Mouse (Mus musculus) thymus, postnatal 4 days (tissue): ENCODE data around the gene Dync1i2.

Experiments used
- DNase-seq: peaks from one replicate; pipeline ENCODE4 v3.0.0; 2021

Dync1i2 gene

DNA sequence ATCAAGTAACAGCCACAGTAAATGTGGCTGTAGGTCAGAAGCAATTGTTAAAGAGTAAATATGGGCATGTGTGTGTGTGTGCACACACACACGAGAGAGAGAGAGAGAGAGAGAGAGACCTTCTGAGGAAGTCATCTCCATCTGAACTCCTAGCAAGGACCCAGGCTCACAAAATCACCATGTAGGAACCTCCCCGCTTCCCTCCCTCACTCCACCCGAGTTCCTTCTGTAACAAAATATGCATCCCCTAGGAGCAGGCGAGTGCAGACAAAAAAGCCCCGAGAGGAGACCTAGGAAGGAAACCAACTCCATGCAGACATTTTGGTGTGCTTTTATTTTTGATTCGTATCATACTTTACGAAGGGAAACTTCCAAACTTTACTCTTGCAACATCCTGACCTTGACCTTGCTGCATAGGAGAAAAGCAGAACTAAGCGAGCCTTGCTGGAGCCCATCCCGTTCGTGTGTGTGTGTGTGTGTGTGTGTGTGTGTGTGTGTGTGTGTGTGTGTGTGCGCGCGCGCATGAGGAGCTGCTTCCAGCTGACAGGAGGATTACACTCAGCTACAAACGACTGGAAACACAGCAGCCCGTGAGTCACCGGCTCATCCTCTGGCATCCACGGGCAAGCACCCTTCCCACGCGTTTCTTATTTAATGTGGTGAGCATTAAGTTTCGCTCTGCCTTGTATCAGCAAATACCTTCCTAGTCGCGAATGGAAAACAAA, 62.6 kb downstream of the Dync1i2 start:
- no peak for DNase-seq

DNA sequence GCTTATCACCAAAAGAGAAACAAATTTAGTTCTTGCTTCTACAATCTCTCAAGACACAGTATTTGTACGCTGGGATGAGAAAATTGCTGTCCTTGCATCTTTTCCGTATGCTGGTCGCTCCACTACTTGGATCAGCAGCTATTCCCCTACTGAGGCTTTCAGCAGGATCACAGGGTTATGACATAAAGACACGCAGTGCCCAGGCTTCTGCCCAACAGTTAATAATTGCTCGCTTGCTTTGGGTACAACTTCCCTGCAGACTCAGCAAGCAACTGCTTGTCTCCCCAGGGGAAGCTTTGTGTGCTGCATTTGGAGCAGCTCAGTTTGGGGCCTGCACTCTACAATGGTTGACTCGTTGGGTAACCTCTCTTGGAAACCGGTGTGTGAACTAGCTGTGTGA, 64.2 kb downstream of the Dync1i2 start:
- no peak for DNase-seq

DNA sequence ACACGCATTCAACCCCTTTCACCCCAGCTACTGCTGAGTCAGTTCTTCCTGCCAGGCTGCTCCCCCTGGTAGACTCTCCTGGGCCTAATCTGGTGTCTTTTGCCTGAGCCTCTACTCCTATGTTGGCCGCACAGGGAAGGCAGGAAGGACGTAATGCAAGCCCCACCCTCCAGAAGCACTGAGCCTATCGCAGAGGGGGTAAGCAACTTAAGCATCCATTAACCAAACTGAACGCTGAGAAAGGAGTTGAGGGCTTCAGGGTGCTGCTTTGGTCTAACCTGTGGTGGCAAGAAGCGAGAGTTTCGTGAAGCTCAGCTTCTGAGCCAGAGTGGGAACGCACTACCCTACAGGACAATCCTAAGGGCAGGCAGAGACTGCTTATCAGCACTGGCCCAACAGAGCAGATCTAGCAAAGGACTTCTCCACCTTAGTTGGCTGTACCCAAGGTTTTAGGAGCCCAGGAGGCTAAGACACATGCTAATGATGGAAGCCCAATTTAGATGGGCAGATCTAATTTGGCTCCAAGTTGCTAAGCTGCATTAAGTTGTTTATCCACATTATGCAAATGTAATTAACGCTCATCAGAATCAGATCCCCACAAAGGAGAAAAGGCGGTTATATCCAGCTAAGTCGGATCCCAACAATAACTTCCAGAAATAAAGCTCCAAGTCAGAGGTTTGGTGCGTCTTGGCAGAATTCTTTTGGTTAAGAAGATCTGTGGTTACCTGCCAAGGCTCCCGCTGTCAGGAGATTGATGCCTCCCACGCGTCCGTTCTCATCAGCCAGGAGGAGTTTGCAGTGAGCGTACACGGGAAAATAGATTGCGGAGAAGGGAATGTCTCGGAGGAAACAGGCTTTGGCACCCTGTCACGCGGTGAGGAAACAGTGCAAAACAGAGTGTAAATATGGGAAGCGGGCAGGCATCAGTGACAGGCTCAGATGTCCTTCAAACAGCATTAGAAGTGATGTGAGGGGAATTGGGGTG, 67.6 kb downstream of the Dync1i2 start:
- DNase-seq, result no peak

DNA sequence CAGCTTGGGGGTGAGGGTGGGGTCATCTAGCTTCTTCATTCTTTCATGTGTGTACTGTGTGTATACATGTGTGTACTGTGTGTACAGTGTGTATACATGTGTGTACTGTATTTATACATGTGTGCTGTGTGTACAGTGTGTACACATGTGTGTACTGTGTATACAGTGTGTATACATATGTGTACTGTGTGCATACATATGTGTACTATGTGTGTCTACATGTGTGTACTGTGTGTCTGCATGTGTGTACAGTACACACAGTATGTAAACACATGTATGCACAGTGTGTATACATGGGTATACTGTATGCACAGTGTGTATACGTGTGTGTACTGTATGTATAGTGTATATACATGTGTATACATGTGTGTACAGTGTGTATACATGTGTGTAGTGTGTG, 70.5 kb downstream of the Dync1i2 start:
- DNase-seq, result no peak

DNA sequence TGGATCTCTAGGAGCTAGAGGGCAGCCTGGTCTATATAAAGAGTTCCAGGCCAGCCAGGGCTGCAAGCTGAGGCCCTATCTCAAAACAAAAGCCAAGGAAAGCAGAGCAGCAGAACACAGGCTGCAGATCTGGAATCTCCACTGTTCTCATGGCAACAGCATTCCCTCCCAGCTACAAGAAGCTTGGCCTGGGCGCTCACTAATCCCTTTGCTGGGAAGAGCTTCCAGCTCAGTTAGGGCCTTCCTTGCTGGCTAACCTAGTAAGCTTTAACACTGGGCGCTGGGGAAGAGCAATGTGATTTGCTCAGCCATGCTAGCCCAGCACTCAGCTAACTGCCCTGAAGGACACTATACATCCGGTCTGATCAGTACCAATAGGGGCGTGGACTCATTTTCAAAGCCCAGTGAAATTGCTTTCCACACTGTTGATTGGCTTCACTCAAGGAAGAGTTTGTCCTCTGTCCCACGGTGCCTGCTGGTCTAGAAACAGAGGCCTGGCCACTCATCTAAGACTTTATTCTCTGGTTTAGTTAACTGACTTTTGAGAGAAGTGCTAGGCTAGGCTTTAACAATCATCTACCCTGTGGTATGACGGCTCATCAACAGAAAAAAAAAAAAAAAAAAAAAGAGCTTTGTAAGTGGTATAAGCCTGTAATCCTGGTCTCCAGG, 78.7 kb downstream of the Dync1i2 start:
- no peak for DNase-seq

DNA sequence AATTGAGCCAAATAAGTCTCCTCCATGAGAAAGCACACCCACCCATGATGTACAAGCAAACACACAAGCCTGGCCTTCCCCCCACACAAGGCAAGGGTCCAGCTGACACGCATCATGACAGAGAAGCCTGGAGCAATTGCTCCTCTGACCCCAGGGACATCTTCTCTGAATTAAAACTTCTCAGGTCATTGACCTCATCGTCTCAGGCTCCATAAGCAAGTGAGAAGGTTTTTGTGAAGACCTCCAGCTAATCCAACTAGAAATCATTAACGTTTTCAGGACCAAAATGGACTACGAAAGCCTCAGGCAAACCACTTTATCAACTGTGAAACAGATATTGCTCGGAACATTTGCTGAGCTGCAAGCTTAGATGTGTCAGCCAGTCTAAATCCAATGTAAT, 80.1 kb downstream of the Dync1i2 start:
- DNase-seq, result no peak

DNA sequence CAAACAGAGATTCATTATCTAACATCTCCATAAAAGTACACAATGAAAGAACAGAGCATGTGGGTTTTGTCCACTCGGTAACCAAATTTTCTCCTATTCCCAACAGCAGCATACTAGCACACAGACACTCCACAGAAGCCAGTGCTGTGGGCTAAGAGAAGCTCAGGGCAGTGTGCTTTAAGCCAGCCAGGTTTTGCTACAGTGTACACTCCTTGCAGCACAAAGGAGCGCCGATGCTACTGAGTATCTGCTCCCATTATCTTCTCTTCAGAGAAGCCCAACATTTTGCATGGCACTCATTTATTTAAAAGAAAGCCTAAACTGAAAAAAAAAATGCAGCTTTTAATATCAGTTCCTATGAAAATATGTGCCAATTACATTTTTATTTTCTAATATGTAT, 82.5 kb downstream of the Dync1i2 start:
- no peak for DNase-seq

DNA sequence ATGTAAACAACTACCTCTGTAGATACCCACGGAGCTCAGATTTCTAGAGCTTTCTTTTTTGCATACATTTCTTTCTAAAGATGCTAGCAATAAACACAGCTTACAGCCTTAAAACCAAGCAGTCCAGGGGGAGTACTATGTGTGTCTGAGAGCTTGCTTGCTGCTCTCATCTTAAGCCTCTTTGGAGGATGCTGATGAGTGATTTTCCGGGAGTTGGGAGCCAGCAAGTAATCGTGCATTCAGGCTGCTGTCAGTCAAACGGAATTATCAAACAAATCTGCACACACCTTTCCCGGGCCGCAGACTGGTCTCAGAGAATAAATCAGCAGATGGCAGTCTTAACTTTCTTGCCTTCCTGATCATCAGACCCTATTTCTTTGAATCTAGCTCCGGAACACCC, 83.0 kb downstream of the Dync1i2 start:
- DNase-seq, result no peak

DNA sequence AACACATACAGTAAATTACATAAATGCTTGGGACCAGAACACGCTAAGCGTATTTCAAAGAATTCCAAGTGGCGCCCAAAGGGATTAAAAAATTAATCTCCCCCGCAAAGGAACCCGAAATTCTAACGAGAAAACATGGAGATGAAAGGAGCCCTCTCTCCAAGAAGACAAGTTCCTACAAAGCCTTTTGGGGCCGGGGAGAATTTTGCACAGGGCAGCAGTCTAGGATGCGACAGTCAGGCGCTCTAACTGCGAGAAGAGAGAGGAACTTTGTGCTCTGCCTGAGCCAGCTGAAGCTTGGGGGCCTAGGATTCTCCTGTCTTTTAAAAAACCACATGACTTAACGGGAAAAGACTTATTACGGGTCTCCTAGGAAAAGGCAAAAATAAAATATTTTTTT, 84.3 kb downstream of the Dync1i2 start:
- DNase-seq, result no peak

DNA sequence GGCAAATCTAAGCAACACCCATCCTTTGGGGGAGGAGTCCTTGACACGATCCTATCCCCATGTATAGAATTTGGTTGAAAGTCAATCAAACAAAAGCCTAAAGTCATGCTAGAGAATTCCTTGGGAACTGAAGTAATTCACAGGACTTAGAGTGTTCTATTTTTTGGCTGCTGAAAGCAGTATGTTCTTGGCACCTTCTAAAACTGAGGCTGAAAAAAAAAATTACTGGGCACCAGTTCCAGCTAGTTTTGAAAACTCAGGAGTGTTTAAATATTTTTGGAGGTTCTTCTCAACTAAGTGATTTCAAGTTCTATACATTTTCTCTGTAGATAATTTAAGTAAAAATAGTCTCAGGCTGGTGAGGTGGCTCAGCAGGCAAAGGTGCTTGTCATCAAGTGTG, 86.0 kb downstream of the Dync1i2 start:
- no peak for DNase-seq

DNA sequence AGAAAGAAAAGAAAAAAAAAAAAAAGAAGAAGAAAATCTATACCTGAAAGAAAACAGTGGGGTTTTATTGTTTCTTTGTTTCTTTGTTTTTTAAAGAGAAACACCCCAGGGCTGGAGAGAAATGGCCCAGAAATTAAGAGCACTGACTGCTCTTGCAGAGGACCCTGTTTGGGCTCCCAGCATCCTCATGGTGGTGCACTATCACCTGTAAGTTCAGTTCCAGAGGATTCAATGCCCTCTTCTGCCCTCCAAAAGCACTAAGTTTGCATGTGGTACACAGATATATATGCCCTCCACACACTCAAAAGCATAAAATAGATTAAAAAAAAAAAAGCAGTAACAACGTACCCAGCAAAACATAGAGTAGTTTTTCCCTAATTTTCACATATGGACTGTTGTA, 87.2 kb downstream of the Dync1i2 start:
- peak; percentile 67 for DNase-seq

DNA sequence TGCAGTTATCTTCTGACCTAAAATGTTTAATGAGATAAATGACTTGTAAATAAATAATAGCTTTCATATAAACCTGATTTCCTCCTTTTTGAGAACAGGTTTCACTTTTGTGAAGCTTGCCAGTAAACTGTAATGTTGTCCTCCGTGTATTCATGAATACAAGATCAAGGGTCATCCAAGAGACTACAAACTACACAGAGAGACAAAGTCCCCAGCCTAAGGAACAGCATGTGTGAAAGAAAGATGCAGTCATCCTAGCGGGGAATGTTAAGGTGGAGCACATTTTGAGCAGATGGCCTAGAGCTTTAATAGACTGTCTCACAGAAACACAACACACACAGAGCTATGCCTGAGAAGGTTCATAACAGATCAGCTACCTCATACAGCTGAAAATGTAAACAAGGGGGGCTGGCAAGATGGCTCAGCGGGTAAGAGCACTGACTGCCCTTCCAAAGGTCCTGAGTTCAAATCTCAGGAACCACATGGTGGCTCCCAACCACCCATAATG, 90.7 kb downstream of the Dync1i2 start:
- DNase-seq, result no peak

DNA sequence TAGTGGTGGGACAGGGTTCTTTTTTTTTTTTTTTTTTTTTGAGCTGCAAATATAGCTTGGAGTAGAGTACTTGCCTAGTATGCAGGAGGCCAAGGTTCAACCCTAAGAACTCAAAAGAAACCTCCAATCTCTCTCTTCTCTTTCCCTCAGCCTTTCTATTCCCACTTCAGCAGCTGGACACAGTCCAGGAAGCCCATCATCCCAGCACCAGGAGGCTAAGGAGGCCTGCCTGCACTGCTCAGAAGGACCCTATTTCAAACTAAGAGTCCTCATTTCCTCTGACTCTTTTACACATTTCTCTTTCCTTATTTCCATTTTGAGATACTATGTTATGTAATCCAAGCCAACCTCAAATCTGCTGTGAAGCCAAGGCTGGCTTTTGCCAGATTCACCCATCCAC, 91.7 kb downstream of the Dync1i2 start:
- DNase-seq, result no peak

DNA sequence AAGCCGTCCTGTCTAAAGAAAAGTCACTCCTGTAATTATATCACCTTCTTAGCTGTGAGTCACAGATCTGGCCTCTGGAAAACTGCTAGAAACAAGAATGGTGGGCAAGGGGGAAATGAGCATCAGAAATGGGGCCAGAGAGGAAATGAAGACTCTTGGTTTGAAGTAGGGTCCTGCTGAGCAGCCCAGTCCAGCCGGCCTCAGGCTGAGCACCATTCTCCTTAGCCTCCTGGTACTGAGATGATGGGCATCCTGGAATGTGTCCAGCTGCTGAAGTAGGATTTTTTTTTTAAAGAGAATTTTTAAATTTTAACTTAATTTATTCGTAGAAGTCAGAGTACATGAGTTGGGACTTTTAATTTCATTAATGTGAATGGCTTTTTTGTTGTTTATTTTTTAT, 93.3 kb downstream of the Dync1i2 start:
- DNase-seq, result no peak

DNA sequence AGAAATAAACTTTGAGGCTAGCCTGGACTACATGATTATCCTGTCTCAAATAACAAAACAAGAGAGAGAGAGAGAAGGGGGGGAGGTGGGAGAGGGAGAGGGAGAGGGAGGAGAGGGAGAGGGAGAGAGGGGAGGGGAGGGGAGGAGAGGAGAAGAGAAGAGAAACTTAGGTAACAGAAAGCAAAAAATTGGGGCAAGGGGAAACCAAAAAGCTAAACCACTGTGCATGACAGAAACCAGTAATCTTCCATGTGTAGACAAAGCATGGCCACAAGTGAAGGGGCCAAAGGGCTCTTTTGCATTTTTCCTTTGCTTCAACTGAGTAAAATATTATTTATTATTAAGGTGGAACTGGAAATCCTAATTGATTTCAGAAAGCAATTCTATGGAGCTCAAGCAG, 94.9 kb downstream of the Dync1i2 start:
- DNase-seq, result no peak

DNA sequence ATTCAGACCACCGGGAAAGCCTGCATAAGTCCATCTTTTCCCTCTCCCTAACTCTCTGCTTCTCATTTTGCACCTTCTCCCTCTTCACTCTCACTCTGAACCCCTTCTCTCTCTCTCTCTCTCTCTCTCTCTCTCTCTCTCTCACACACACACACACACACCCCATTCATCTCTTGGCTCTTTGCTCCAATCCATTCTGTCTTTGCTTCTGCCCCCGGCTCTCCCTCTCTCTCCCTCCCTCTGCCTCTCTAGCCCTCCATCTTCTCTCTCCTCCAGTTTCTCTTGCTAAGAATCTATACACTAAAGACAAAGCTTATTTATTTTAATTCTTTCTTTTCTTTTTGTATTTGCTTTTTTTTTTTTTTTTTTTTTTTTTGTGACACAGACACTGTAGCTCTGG, 98.2 kb downstream of the Dync1i2 start:
- DNase-seq, result no peak

DNA sequence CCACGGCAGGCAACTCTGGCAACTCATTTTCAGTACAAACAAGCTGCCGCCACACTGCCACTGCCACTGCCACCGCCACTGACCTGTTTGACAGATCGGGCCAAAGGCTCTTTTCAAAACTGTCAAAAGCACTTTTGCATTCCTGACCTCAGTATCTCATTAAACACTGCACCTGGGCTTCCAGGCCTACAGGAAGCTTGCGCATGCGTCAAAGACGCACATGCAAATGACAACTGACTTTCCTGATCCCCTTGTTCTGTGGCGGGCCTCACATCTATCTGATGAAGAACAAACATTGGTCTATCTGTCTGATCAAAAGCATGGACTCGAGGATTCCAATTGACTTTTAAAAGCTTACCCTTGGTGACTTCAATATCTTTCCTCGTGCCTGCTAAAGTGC, 100.6 kb downstream of the Dync1i2 start:
- DNase-seq, result no peak
